29 mouse cellular contexts compared by ENCODE assay signal in the genomic region with DNA sequence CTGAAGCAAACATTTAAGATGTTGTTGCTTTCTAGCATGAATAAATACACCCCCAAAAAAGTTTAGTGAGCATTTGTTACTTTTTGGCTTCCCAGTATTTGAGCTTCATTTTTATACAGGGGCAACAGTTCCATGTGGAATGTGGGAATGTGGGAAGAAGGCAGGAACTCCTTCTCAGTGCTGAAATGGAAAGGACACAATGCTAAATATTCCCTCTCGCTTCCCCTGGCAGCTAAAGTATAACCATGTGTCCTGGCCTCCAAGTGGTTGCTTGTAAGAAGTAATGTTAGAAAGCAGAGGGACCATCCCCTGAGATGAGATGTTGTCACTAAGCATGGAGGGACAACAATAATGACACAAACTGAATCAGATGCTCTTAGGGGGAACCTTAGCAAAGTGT.
DNase-seq lines count a peak whose midpoint lies in the region; ATAC-seq and TF ChIP-seq lines count a peak whose summit lies in the region.
"Had no signal": no experiment of that assay in that cellular context is flagged by ENCODE, and none has a peak within 500 bp of the region (broad histone marks: within the 10 kb centered on the region; RNA-seq: fewer than 3 reads in every experiment).

No protein-coding gene starts in this region.

- no peaks in the 10 kb centered on the region for H3K36me3 ChIP-seq in hindbrain, embryonic 11.5 days (ENCODE audit: control insufficient read depth, insufficient read depth, low read length)
- H3K36me3 ChIP-seq: embryonic facial prominence, embryonic 13.5 days; embryonic facial prominence, embryonic 15.5 days; forebrain, embryonic 10.5 days; forebrain, embryonic 12.5 days; G1E had no signal

- 87% methylated on average over 1 of the region's 1 CpGs for WGBS in hindbrain, embryonic 11.5 days

- H3K27ac ChIP-seq in left cerebral cortex, adult 2 months = no peak overlapping the region; the same call in 1 of the 2 replicates
- H3K27ac ChIP-seq in hindbrain, embryonic 11.5 days (ENCODE audit: low read depth, low read length) = no peak overlapping the region
- H3K27ac ChIP-seq: embryonic facial prominence, embryonic 13.5 days; embryonic facial prominence, embryonic 15.5 days; forebrain, embryonic 10.5 days; forebrain, embryonic 12.5 days had no signal

- peak; percentile 96 for ATAC-seq in frontal cortex, adult (ENCODE audit: low TSS enrichment)
- no peak for ATAC-seq in hindbrain, embryonic 11.5 days (ENCODE audit: low FRiP score)
- ATAC-seq: activated CD4-positive, CD25-positive, alpha-beta regulatory T cell, adult 4 months; CD4-positive, CD25-positive, alpha-beta regulatory T cell, adult 4 months; forebrain, embryonic 14.5 days; Patski had no signal

- no peak overlapping the region for H3K9ac ChIP-seq in hindbrain, embryonic 11.5 days (ENCODE audit: low read depth, low read length)
- H3K9ac ChIP-seq: embryonic facial prominence, embryonic 13.5 days; embryonic facial prominence, embryonic 15.5 days; forebrain, embryonic 12.5 days had no signal

- no peaks in the 10 kb centered on the region for H3K27me3 ChIP-seq in hindbrain, embryonic 11.5 days (ENCODE audit: control insufficient read depth, insufficient read depth, low read length)
- H3K27me3 ChIP-seq: CH12.LX; embryonic facial prominence, embryonic 13.5 days; embryonic facial prominence, embryonic 15.5 days; forebrain, embryonic 12.5 days; Patski had no signal

- H3K4me3 ChIP-seq in left cerebral cortex, adult 2 months = no peak overlapping the region
- H3K4me3 ChIP-seq in hindbrain, embryonic 11.5 days (ENCODE audit: low read depth, low read length) = no peak overlapping the region
- H3K4me3 ChIP-seq: embryonic facial prominence, embryonic 13.5 days; embryonic facial prominence, embryonic 15.5 days; erythroblast, embryonic 14.5 days; forebrain, embryonic 10.5 days; forebrain, embryonic 12.5 days had no signal

- DNase-seq in frontal cortex, postnatal 14 days (ENCODE audit: low spot score in 2 of 2) = no peak
- DNase-seq in left cerebral cortex, adult 18-20 months (ENCODE audit: low spot score in 2 of 2) = peak; percentile 11 to 19
- no peak for DNase-seq in left cerebral cortex, adult 2 months (ENCODE audit: extremely low spot score in 1 of 2, low spot score in 2 of 2)
- DNase-seq in right cerebral cortex, postnatal 25 days = peak; percentile 5
- no peak for DNase-seq in right cerebral cortex, adult 2 months (ENCODE audit: low spot score in 2 of 2)
- DNase-seq in hindbrain, embryonic 11.5 days (ENCODE audit: low spot score) = no peak
- DNase-seq: adrenal gland, adult 8-10 months; adrenal gland, postnatal 14 days; adrenal gland, postnatal 36 days; B cell, adult 2 months; cerebellum, adult 11 months; cerebellum, adult 18-20 months; cerebellum, adult 8-10 months; cerebellum, adult 9-11 months; cerebellum, postnatal 14 days; cerebellum, postnatal 36 days; embryo, embryonic 11 days had no signal

- no peak; the same call in 1 of the 2 replicates for TF ChIP-seq CTCF in left cerebral cortex, adult 2 months (IDR thresholded peaks at IDR 0.05)

- no peaks in the 10 kb centered on the region for H3K4me1 ChIP-seq in hindbrain, embryonic 11.5 days (replicated peaks; ENCODE audit: control insufficient read depth, insufficient read depth, low read length)
- H3K4me1 ChIP-seq: embryonic facial prominence, embryonic 13.5 days; embryonic facial prominence, embryonic 15.5 days; forebrain, embryonic 10.5 days; forebrain, embryonic 12.5 days had no signal

- no peak overlapping the region for H3K4me2 ChIP-seq in hindbrain, embryonic 11.5 days (replicated peaks; ENCODE audit: low read depth, low read length)
- H3K4me2 ChIP-seq: embryonic facial prominence, embryonic 13.5 days; embryonic facial prominence, embryonic 15.5 days; forebrain, embryonic 12.5 days had no signal

- intact Hi-C loops in left cerebral cortex, adult 2 months (cut with DNase I) = no loop called here

- H3K9me3 ChIP-seq in hindbrain, embryonic 11.5 days (ENCODE audit: control insufficient read depth, low read length) = no peaks in the 10 kb centered on the region
- H3K9me3 ChIP-seq: embryonic facial prominence, embryonic 13.5 days; embryonic facial prominence, embryonic 15.5 days; forebrain, embryonic 10.5 days; forebrain, embryonic 12.5 days had no signal

Comparison
In these comparisons a context has a peak if more than half of its experiments do, and no peak if none do; other contexts are left out.
1. DNase-seq: peak in left cerebral cortex, adult 18-20 months (2 of 2) and right cerebral cortex, postnatal 25 days (single experiment); none in frontal cortex, postnatal 14 days (0 of 2), left cerebral cortex, adult 2 months (0 of 2), right cerebral cortex, adult 2 months (0 of 2) and hindbrain, embryonic 11.5 days (single experiment).